Mouse (Mus musculus) liver, adult 2 months (tissue): Measurements from ENCODE around the gene Tsacc.
A peak's percentile ranks its signal among the peaks of the same experiment; 100 is the strongest.

ENCODE experiments used
- CTCF ChIP-seq: fragments of 200-500 bp; IDR thresholded peaks from 2 replicates; pipeline ENCODE4 v1.5.1; 2011; ENCODE audit warnings: low read depth, low read length, control low read depth
- POLR2A ChIP-seq: fragments of 200-500 bp; IDR thresholded peaks from 2 replicates; pipeline ENCODE4 v1.6.1; 2011; ENCODE audit warnings: low read length, control low read depth; ENCODE audit not compliant: insufficient read depth; ENCODE audit errors: extremely low read depth

GRCm38 (mm10) chr3:88291970-88292369 is 4.8 kb downstream of the Tsacc start:
- TF ChIP-seq POLR2A = no peak
- TF ChIP-seq CTCF = peak; percentile 39; the same call in 1 of the 2 replicates
